Mouse (Mus musculus) heart, adult 2 months (tissue): ENCODE data around the gene Nt5e.

Experiments used
- CTCF ChIP-seq: fragments of 200-600 bp; IDR thresholded peaks from 2 replicates; pipeline ENCODE4 v1.8.1; 2022; ENCODE audit warnings: antibody characterized with exemption, mild to moderate bottlenecking, moderate library complexity
- POLR2A ChIP-seq: fragments of 200-500 bp; IDR thresholded peaks from 2 replicates; pipeline ENCODE4 v1.6.1; 2011; ENCODE audit warnings: mild to moderate bottlenecking, low read depth, low read length, control low read depth; ENCODE audit not compliant: insufficient read depth

GRCm38 (mm10) chr9:88289568-88290168, 37.3 kb upstream of the Nt5e start:
- TF ChIP-seq CTCF (no peak), POLR2A (no peak)
